Mouse (Mus musculus) kidney, embryonic 16.5 days (tissue): ENCODE results near the gene Frmd6. TPM values are rescaled to one million over a fixed set of nuclear protein-coding genes. Genes with fewer than 3 reads are reported as not detected.

ENCODE experiments used
- ATAC-seq: fragments of 200-750 bp; cut with Nextera tagmentation; 2 replicates; pipeline ENCODE4 v1.8.0; 2017; ENCODE audit warnings: moderate TSS enrichment; ENCODE audit not compliant: low FRiP score, low TSS enrichment
- H3K27ac ChIP-seq: fragments of 300-500 bp; sonication (generic); 2 replicates; pipeline ENCODE4 v1.5.1; 2014; ENCODE audit warnings: low read length
- H3K27me3 ChIP-seq: fragments of 300-500 bp; sonication (generic); 2 replicates; pipeline ENCODE4 v1.6.1; 2014; ENCODE audit warnings: low read length, control low read depth, mixed read lengths; ENCODE audit not compliant: insufficient read depth
- H3K36me3 ChIP-seq: fragments of 300-500 bp; sonication (generic); 2 replicates; pipeline ENCODE4 v1.6.1; 2014; ENCODE audit warnings: low read length, control low read depth, mixed read lengths; ENCODE audit not compliant: insufficient read depth
- H3K4me1 ChIP-seq: fragments of 300-500 bp; sonication (generic); 2 replicates; pipeline ENCODE4 v1.6.1; 2014; ENCODE audit warnings: low read length, control low read depth, mixed read lengths; ENCODE audit not compliant: insufficient read depth
- H3K4me2 ChIP-seq: fragments of 300-500 bp; sonication (generic); replicated peaks from 2 replicates; pipeline ENCODE4 v1.6.1; 2014; ENCODE audit warnings: low read depth, low read length
- H3K4me3 ChIP-seq: fragments of 300-500 bp; sonication (generic); 2 replicates; pipeline ENCODE4 v1.5.1; 2014; ENCODE audit warnings: mild to moderate bottlenecking, low read length
- H3K9ac ChIP-seq: fragments of 300-500 bp; sonication (generic); replicated peaks from 2 replicates; pipeline ENCODE4 v1.6.1; 2014; ENCODE audit warnings: low read length
- H3K9me3 ChIP-seq: fragments of 300-500 bp; sonication (generic); 2 replicates; pipeline ENCODE4 v1.6.1; 2016; ENCODE audit warnings: low read length, control low read depth
- WGBS: fragments of 180-500 bp; shearing (Covaris S2); extraction: QIAGEN DNeasy Blood & Tissue Kit; methylation state at CpG from one replicate; pipeline ENCODE4 v1.1.7; 2014; 5-methylcytosine and 5-hydroxymethylcytosine counted together
- polyA plus RNA-seq: library from polyadenylated mRNA; unstranded; fragments of >200 nt; fragmentation: Nextera tagmentation; extraction: Ambion mirVana; gene quantifications from 2 replicates; pipeline ENCODE4 v1.2.1, GENCODE M21; 2015

Gene Frmd6
- polyA plus RNA-seq, 1 experiment from 2014 or later, result 22.7 TPM

- Histone ChIP-seq H3K36me3 (no peaks in the 10 kb centered on the region), H3K27me3 (0 out of 2 replicates have a peak, but pooled peaks cover 3% of the 10 kb centered on the region), H3K4me3 (no peak overlapping the region), H3K9ac (no peak overlapping the region), H3K9me3 (no peaks in the 10 kb centered on the region), H3K4me1 (no peaks in the 10 kb centered on the region), H3K27ac (no peak overlapping the region), H3K4me2 (no peak overlapping the region)
- ATAC-seq, result no peak
- 63% methylated on average over 9 of the region's 9 CpGs for WGBS
Observed at GRCm38 (mm10) chr12:70906867-70907266, 81.6 kb downstream of the Frmd6 start.

DNA sequence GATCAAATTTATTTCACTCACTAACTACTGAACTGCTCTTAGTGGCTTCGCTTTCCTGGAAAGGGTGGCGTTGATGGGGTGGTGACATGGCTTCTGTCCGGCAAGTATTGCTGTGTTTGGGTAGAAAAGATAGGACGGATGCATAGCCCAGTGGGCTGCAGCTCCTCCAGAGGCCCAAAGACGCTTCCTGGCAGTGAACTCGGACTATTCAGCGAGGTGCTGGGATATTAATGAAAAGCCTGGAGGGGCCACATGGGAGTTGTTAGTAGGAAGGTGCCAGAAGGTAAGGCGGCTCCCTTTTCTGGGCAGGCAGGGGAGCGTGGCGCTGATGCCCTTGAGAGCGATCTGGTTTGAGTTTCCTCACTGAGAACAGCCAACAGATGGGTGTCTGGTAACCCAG lies 82.3 kb downstream of the Frmd6 start:
- Histone ChIP-seq H3K4me1 (no peaks in the 10 kb centered on the region), H3K9me3 (no peaks in the 10 kb centered on the region), H3K4me2 (no peak overlapping the region), H3K27me3 (0 out of 2 replicates have a peak, but pooled peaks cover 3% of the 10 kb centered on the region), H3K27ac (no peak overlapping the region), H3K9ac (no peak overlapping the region), H3K4me3 (no peak overlapping the region), H3K36me3 (no peaks in the 10 kb centered on the region)
- no peak for ATAC-seq
- 70% methylated on average over 11 of the region's 11 CpGs for WGBS

DNA sequence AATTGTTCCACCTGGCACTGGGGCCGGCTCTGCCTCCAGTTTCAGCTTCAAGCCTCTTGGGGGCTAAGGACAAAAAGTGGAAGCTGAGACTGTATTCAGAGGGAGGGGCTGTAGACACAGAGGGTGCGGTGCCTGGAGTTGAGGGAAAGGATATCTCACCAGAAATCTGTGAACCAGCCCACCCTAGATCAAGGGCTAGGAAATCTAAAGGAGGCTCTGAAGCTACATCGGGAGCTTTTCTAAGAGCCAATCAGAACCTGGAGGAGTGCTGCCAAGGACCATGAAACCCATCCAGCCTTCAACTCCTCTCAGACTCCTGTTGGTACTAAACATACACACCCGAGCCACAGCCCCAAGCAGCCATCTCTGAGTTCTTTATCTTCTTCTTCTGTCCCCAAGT lies 82.8 kb downstream of the Frmd6 start:
- H3K27ac ChIP-seq, result no peak overlapping the region

GRCm38 (mm10) chr12:70910241-70910720 lies 85.0 kb downstream of the Frmd6 start:
- 0 out of 2 replicates have a peak, but pooled peaks cover 3% of the 10 kb centered on the region for H3K27me3 ChIP-seq
- no peak overlapping the region for H3K4me3 ChIP-seq
- peak; percentile 69 for ATAC-seq
- no peak overlapping the region for H3K27ac ChIP-seq
- no peaks in the 10 kb centered on the region for H3K9me3 ChIP-seq
- 13% methylated on average over 9 of the region's 9 CpGs for WGBS
- 0 out of 2 replicates have a peak overlapping the region, but pooled peaks have one; percentile 27 for H3K9ac ChIP-seq
- no peaks in the 10 kb centered on the region for H3K36me3 ChIP-seq
- no peak overlapping the region for H3K4me2 ChIP-seq
- H3K4me1 ChIP-seq, result no peaks in the 10 kb centered on the region

More for the DNA sequence above, 82.8 kb downstream of the Frmd6 start:
- H3K4me3 ChIP-seq, result no peak overlapping the region
- H3K4me1 ChIP-seq, result no peaks in the 10 kb centered on the region
- 49% methylated on average over 4 of the region's 4 CpGs for WGBS
- no peak for ATAC-seq
- no peak overlapping the region for H3K9ac ChIP-seq
- H3K9me3 ChIP-seq, result no peaks in the 10 kb centered on the region
- no peak overlapping the region for H3K4me2 ChIP-seq
- no peaks in the 10 kb centered on the region for H3K36me3 ChIP-seq
- H3K27me3 ChIP-seq, result 0 out of 2 replicates have a peak, but pooled peaks cover 3% of the 10 kb centered on the region

GRCm38 (mm10) chr12:70911029-70911428 lies 85.7 kb downstream of the Frmd6 start:
- peak; percentile 82 for ATAC-seq
- no peak overlapping the region for H3K27ac ChIP-seq
- 0 out of 2 replicates have a peak, but pooled peaks cover 3% of the 10 kb centered on the region for H3K27me3 ChIP-seq
- no peak overlapping the region for H3K9ac ChIP-seq
- no peaks in the 10 kb centered on the region for H3K4me1 ChIP-seq
- no peak overlapping the region for H3K4me2 ChIP-seq
- 7% methylated on average over 5 of the region's 5 CpGs for WGBS
- no peak overlapping the region for H3K4me3 ChIP-seq
- no peaks in the 10 kb centered on the region for H3K9me3 ChIP-seq
- H3K36me3 ChIP-seq, result no peaks in the 10 kb centered on the region

DNA sequence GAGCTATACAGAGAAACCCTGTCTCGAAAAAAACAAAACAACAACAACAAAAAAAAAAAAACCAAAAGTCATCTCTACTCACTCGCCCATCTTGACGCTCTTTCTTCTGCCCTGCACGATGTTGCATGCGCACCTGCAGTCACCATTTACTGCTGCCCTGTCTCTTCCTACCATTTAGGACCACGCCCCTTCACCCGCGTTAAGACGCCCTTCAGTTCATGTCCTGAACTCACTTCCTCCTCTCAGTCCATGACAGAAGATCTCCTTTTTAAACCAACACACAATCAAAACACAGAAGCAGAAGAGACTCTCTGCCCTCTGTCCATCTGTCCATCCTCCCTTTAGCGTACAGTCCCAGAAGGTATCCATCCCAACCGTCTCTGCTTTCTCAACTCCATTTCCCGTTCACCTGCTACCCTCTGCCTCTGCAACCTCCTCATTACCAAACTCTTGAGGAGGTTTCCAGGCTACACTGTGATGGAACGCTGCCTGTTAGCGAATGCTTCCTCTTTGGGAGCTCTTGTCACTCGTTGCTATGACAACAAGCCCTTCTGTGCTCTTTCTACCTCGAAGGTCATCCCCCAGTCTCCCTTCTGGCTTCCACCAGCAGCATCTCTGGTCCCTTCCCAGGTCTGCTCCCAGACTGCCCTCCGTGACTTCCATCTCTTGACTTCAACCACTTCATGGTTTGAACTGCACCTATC lies 86.5 kb downstream of the Frmd6 start:
- Histone ChIP-seq H3K4me3 (no peak overlapping the region), H3K36me3 (no peaks in the 10 kb centered on the region), H3K27ac (no peak overlapping the region), H3K4me2 (no peak overlapping the region), H3K9me3 (no peaks in the 10 kb centered on the region), H3K27me3 (0 out of 2 replicates have a peak, but pooled peaks cover 3% of the 10 kb centered on the region), H3K9ac (no peak overlapping the region), H3K4me1 (no peaks in the 10 kb centered on the region)
- ATAC-seq, result no peak
- 78% methylated on average over 17 of the region's 17 CpGs for WGBS

- ATAC-seq, result no peak
- Histone ChIP-seq H3K4me1 (no peaks in the 10 kb centered on the region), H3K36me3 (no peaks in the 10 kb centered on the region), H3K4me2 (no peak overlapping the region), H3K9ac (no peak overlapping the region), H3K27ac (no peak overlapping the region), H3K4me3 (no peak overlapping the region), H3K9me3 (no peaks in the 10 kb centered on the region), H3K27me3 (0 out of 2 replicates have a peak, but pooled peaks cover 1% of the 10 kb centered on the region)
- WGBS, result 53% methylated on average over 3 of the region's 3 CpGs
Observed at GRCm38 (mm10) chr12:70913429-70913828, 88.1 kb downstream of the Frmd6 start.

DNA sequence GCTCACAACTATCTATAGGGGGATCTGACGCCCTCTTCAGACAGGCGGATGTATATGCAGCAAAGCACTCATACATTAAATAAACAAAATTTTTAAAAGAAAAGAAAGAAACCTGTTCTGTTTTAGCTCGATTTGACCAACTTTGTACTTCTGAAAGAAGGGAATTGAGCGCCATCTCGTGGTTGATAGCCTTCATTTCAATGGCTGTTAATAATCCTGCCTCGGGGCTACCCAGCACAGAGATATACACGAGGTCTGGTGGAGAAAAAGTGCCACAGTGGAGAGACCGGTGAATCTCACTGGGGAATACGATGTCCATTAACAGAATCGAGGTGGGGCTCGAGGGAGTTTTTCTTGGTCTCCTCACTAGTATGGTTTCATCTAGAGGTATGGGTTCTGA lies 89.1 kb downstream of the Frmd6 start:
- ATAC-seq, result no peak
- H3K4me3 ChIP-seq, result no peak overlapping the region
- H3K4me2 ChIP-seq, result no peak overlapping the region
- H3K9ac ChIP-seq, result no peak overlapping the region
- H3K36me3 ChIP-seq, result no peaks in the 10 kb centered on the region
- H3K27me3 ChIP-seq, result no peaks in the 10 kb centered on the region
- no peaks in the 10 kb centered on the region for H3K4me1 ChIP-seq
- H3K27ac ChIP-seq, result no peak overlapping the region
- no peaks in the 10 kb centered on the region for H3K9me3 ChIP-seq
- 54% methylated on average over 11 of the region's 11 CpGs for WGBS

GRCm38 (mm10) chr12:70929781-70930180 lies 104.5 kb downstream of the Frmd6 start:
- Histone ChIP-seq H3K27ac (no peak overlapping the region), H3K27me3 (no peaks in the 10 kb centered on the region), H3K4me2 (no peak overlapping the region), H3K4me3 (no peak overlapping the region), H3K36me3 (no peaks in the 10 kb centered on the region), H3K9ac (no peak overlapping the region), H3K4me1 (no peaks in the 10 kb centered on the region), H3K9me3 (0 out of 2 replicates have a peak, but pooled peaks cover 9% of the 10 kb centered on the region)
- 77% methylated on average over 4 of the region's 4 CpGs for WGBS
- ATAC-seq, result no peak

GRCm38 (mm10) chr12:70937150-70937549 lies 111.8 kb downstream of the Frmd6 start:
- H3K4me1 ChIP-seq, result peaks cover 4% of the 10 kb centered on the region; the same call in 1 of the 2 replicates
- peak overlapping the region; percentile 65 for H3K9ac ChIP-seq
- ATAC-seq, result peak; percentile 1; the same call in 1 of the 2 replicates
- H3K9me3 ChIP-seq, result 0 out of 2 replicates have a peak, but pooled peaks cover 4% of the 10 kb centered on the region
- H3K27ac ChIP-seq, result peak overlapping the region; percentile 92
- peaks cover 7% of the 10 kb centered on the region for H3K36me3 ChIP-seq
- H3K4me2 ChIP-seq, result peak overlapping the region; percentile 54
- no peaks in the 10 kb centered on the region for H3K27me3 ChIP-seq
- H3K4me3 ChIP-seq, result peak overlapping the region; percentile 67
- WGBS, result 23% methylated on average over 9 of the region's 12 CpGs
